Mouse (Mus musculus) common myeloid progenitor, adult 5-6 weeks (primary cell): ENCODE measurements around the gene Cacna1s. TPM values are rescaled to one million over a fixed set of nuclear protein-coding genes. Genes with fewer than 3 reads are reported as not detected.
A peak's percentile ranks its signal among the peaks of the same experiment; 100 is the strongest.

ENCODE experiments used
- ATAC-seq: replicated peaks from 2 replicates; pipeline ENCODE4 v1.8.0; 2016; ENCODE audit warnings: low read depth, mild to moderate bottlenecking, moderate TSS enrichment, inconsistent platforms; ENCODE audit not compliant: poor library complexity, severe bottlenecking
- total RNA-seq: library from RNA; stranded (forward); fragments of 200-1000, 187-1606 nt; gene quantifications from 2 replicates; pipeline ENCODE4 v1.2.3, GENCODE M21; 2017

Cacna1s gene
- total RNA-seq, 1 experiment from 2014 or later: not detected

- no peak for ATAC-seq
Measured at GRCm38 (mm10) chr1:136103696-136104095, 51.1 kb downstream of the Cacna1s start.

GRCm38 (mm10) chr1:136104741-136105140 lies 52.2 kb downstream of the Cacna1s start:
- ATAC-seq: no peak

- no peak for ATAC-seq
Measured at GRCm38 (mm10) chr1:136109464-136109863, 56.9 kb downstream of the Cacna1s start.

GRCm38 (mm10) chr1:136116183-136116582 lies 63.6 kb downstream of the Cacna1s start:
- ATAC-seq: peak; percentile 63

GRCm38 (mm10) chr1:136117069-136117468 lies 64.5 kb downstream of the Cacna1s start:
- no peak for ATAC-seq

- peak; percentile 76 for ATAC-seq
Measured at GRCm38 (mm10) chr1:136118875-136119274, 66.3 kb downstream of the Cacna1s start.

- ATAC-seq: no peak
Measured at GRCm38 (mm10) chr1:136119571-136120262, 67.2 kb downstream of the Cacna1s start.

- ATAC-seq: no peak
Measured at GRCm38 (mm10) chr1:136120263-136120603, 67.7 kb downstream of the Cacna1s start.

GRCm38 (mm10) chr1:136120785-136121184 lies 68.2 kb downstream of the Cacna1s start:
- ATAC-seq: no peak

GRCm38 (mm10) chr1:136122030-136122429 lies 69.5 kb downstream of the Cacna1s start:
- no peak for ATAC-seq

- no peak for ATAC-seq
Measured at GRCm38 (mm10) chr1:136126159-136126765, 73.7 kb downstream of the Cacna1s start.

GRCm38 (mm10) chr1:136126895-136127294 lies 74.3 kb downstream of the Cacna1s start:
- ATAC-seq: peak; percentile 33; the same call in 1 of the 2 replicates

- ATAC-seq: 0 out of 2 replicates have a peak, but pooled peaks have one; percentile 27
Measured at GRCm38 (mm10) chr1:136127856-136128255, 75.3 kb downstream of the Cacna1s start.

GRCm38 (mm10) chr1:136128416-136128815 lies 75.9 kb downstream of the Cacna1s start:
- ATAC-seq: no peak

- ATAC-seq: no peak
Measured at GRCm38 (mm10) chr1:136128944-136129589, 76.5 kb downstream of the Cacna1s start.

- no peak for ATAC-seq
Measured at GRCm38 (mm10) chr1:136130107-136130506, 77.6 kb downstream of the Cacna1s start.

- peak; percentile 60 for ATAC-seq
Measured at GRCm38 (mm10) chr1:136130951-136131558, 78.5 kb downstream of the Cacna1s start, which contains the start of gene Kif21b. Gene Kif21b (plus strand): TSS chr1:136131389.

- ATAC-seq: no peak
Measured at GRCm38 (mm10) chr1:136131603-136132291, 79.2 kb downstream of the Cacna1s start.

- ATAC-seq: no peak
Measured at GRCm38 (mm10) chr1:136132386-136133201, 80.0 kb downstream of the Cacna1s start.
